Mouse (Mus musculus) forelimb bud, embryonic 11.5 days (tissue): ENCODE results near the gene Rfx5.
"Not testable (repeated sequence)": the region's sequence is repeated elsewhere in the genome, so short reads cannot be mapped to it uniquely, and the experiment has no call there.

ENCODE experiments used
- DNase-seq: peaks from one replicate; pipeline ENCODE4 v3.0.0-alpha.2; 2012; ENCODE audit warnings: low read depth, low spot score

The Rfx5 gene

DNA sequence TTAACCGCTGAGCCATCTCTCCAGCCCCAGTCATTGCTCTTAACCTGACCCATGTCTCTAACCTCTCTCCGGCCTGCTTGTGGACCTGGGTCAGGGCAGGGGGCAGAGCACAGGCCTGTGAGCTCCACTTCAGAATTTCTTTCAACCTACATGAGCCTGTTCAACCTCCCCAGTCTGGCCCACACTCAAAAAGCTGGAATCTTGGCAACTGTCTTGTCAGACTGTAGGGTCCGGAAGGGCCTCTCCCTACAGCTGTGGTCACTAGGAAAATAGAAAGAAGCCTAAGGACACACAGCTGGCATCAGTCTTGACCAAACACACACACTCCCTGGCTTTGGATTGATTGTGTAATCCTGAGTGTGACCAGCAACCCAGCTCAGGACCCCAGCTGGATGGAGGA lies 18.5 kb upstream of the Rfx5 start:
- DNase-seq: not testable (repeated sequence)

DNA sequence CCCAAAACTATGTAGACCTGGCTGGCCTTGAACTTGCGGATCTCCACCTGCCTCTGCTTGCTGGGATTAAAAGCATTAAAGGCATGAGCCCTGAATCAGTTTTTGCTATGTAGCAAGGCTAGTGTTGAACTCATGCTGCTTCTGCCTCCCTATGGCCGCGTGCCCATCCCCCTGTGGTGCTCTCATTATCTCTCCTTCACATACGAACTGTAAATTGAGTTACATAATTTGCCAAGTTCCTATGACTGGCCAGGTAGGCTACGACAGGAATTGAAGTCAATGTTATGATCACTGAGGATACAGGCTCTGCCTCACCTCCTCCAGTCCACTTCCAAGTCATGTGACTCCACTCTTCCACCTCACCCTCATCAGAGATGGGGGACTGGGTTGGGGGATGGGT lies 17.7 kb upstream of the Rfx5 start:
- DNase-seq: not testable (repeated sequence)

GRCm38 (mm10) chr3:94937194-94937593 lies 16.7 kb upstream of the Rfx5 start:
- not testable (repeated sequence) for DNase-seq

- not testable (repeated sequence) for DNase-seq
Observed at GRCm38 (mm10) chr3:94940033-94940432, 13.8 kb upstream of the Rfx5 start.

- DNase-seq: not testable (repeated sequence)
Observed at GRCm38 (mm10) chr3:94942211-94942967, 11.5 kb upstream of the Rfx5 start.

- DNase-seq: not testable (repeated sequence)
Observed at GRCm38 (mm10) chr3:94943706-94944105, 10.2 kb upstream of the Rfx5 start.

- no peak for DNase-seq
Observed at GRCm38 (mm10) chr3:94948066-94948614, 5.7 kb upstream of the Rfx5 start.

GRCm38 (mm10) chr3:94949645-94950044 lies 4.2 kb upstream of the Rfx5 start:
- DNase-seq: no peak

GRCm38 (mm10) chr3:94952806-94953205 lies 1.1 kb upstream of the Rfx5 start:
- peak; percentile 46 for DNase-seq

- no peak for DNase-seq
Observed at GRCm38 (mm10) chr3:94953384-94953763, 501 bp upstream of the Rfx5 start.

- no peak for DNase-seq
Observed at GRCm38 (mm10) chr3:94958295-94958694, 4.4 kb downstream of the Rfx5 start.

DNA sequence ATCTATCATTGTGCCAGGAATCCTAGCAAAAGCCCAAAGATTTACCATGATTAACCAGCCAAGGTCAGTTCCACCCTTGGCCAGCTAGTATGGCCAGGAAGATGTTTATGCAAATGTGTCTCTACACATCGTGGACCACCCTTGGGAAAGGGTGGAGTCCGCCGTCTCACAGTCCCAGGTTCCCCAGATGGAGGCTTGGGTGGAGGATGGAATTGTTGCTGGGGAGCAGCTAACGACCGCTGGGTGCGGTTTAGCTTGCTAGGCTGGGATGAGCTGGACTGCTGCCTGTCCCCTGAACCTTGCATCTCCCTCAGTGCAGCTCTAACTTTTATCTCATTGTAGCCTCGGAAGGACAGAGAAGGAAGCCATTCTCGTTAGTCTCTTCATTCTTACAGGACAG lies 6.0 kb downstream of the Rfx5 start:
- DNase-seq: no peak

DNA sequence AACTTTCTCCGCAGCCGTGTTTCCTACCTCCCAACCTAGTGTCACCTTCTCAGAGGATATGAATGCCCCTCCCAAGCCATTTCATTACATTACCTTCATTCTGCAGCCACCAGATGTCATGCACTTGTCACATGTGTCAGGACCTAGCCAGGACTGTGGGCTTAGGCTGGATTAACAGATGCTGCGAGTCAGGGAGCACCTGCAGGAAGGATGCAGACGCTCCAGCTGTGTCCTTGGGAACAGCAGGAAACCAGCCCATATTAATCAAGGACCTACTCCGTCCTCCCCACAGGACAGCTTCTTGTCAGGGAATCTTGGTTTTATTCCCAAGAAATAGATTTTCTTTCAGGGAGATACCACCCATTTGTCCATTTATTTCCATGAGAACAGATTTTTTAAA lies 6.4 kb downstream of the Rfx5 start:
- DNase-seq: no peak

- DNase-seq: no peak
Observed at GRCm38 (mm10) chr3:94964989-94965388, 11.1 kb downstream of the Rfx5 start.

- no peak for DNase-seq
Observed at GRCm38 (mm10) chr3:94965878-94966277, 12.0 kb downstream of the Rfx5 start.

DNA sequence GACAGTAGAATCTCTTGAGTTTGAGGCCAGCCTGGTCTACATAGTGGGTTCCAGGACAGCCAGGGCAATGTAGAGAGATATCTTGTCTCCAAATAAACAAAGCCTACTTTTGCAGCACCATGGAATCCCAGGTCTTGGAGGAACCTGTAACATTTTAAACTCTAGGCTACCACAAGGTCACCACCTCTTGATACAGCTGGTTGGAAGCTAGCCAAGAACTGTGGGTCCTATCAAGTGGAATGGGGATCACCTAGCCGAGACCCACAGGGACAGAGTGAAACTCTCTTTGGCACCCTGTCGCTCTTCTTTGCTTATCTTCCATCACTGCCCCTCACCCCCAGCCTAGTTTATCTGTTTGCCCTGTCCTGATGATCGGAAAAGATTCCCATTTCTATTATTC lies 18.7 kb downstream of the Rfx5 start:
- DNase-seq: no peak

- DNase-seq: no peak
Observed at GRCm38 (mm10) chr3:94973620-94974019, 19.7 kb downstream of the Rfx5 start.

DNA sequence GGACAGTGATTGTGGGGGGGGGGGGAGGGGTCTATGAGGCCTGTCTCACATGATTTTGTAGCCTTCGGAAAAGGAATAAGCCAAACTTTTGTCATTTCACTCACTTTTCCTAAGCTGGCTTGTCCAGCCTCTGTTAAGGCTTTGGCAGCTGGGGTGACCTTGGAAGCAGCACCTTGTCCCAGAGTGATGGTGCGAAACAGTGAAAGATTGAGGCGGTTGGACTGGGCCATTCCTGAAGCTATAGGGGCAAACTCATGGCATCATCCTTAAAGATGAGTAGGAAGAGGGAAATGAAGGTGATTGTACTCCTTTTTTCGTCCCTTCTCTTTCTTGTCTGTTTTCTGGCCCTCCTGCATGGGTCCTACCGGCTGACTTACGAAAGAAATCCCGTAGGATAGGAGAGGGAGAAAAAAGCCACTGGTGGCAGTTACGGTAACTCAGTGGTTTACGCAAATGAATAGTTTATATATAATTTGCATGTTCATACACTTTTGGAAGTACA lies 20.2 kb downstream of the Rfx5 start:
- DNase-seq: no peak

GRCm38 (mm10) chr3:94974528-94975422 lies 20.9 kb downstream of the Rfx5 start, which contains the start of gene Pi4kb:
Gene Pi4kb, plus strand, starts transcription at chr3:94974731.
- DNase-seq: peak; percentile 94

DNA sequence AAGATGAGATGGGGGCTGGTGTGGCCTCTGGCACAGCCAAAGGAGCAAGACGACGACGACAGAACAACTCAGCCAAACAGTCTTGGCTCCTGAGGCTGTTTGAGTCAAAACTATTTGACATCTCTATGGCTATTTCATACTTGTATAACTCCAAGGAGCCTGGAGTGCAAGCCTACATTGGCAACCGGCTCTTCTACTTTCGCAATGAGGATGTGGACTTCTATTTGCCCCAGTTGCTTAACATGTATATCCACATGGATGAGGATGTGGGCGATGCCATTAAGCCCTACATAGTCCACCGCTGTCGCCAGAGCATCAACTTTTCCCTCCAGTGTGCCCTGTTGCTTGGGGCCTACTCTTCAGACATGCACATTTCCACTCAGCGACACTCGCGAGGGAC lies 30.4 kb downstream of the Rfx5 start:
- no peak for DNase-seq

DNA sequence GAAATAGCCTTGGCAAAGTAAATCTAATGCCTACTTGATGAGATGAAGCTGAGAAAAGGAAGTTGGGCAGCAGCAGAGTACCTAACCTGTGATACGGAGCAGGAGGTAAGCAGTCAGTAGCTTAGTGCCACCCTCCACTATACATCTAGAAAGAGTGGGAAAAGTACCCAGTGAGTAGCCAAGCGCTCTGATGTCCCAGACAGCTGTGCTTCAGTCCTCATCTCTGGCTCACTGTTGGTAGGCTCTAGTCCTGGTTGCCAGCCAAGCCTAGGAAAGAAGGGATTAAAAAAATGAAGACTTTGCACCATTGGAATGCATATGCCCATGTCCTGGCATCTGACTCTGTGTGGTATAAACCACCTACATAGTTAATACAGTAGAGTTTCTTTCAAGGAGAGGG lies 31.6 kb downstream of the Rfx5 start:
- no peak for DNase-seq

DNA sequence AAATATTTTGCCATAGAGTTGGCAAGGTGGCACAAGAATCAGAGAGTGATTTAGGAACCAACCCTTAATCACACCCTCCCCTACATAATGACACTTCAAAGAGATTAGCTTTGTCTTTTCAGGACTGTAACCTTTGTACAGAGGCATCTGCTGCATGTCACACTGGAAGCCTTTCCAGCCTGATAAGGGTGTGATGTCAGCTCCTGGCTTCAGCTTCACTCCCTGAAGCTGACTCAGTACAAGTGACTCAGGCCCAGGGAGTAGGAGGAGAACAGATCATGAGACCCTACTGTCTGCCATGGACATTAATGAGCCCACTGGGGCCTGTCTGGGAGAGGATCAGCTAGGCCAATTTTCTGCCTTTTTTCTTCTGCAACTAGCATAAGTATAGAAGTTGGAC lies 33.7 kb downstream of the Rfx5 start:
- no peak for DNase-seq
